Mouse (Mus musculus): ENCODE data around the gene 4933430I17Rik. TPM values are rescaled to one million over a fixed set of nuclear protein-coding genes. Genes with fewer than 3 reads are reported as not detected.

The 4933430I17Rik gene
- total and polyA plus RNA-seq, 3 experiments, result 0.30 to 1.8 (median 0.52) TPM

DNA sequence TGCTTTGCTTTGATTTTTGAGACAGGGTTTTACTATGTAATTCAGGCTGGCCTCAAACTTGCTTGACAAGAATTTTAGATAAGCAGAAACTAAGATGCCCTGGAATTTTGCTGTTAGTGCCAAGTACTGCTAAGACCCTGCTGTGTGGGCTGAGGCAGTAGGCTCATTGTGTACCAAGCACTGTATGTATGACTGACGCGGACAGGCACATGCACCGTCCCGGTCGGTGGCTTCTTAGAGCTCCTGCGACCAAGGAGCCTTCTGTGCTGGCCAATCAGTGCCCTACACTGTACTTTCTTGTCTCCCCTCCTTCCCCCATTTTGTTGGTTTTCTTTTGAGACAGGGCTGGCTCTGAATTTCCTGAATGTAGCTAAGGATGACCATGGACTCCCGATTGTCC is 10.2 kb upstream of the 4933430I17Rik start:
- H3K4me3 ChIP-seq (replicated peaks in 1 of 3; ENCODE audit: low read depth in 2 of 3, low read length in 2 of 3, poor library complexity in 1 of 3), result no peak overlapping the region
- no peak for DNase-seq (ENCODE audit: extremely low read depth)
- no peak overlapping the region for H3K4me2 ChIP-seq (ENCODE audit: insufficient read depth, low read depth, poor library complexity, severe bottlenecking)
- no peak overlapping the region for H3K9ac ChIP-seq (ENCODE audit: insufficient read depth, low read depth)
- in situ Hi-C loops (cut with MboI; ENCODE audit: low pct_ligation_motif_present, low pct_unique_long_range_greater_than_20kb, low sequenced_read_pairs), result loop anchor here (10.0 kb wide), 1 partner anchor 170 kb away; no protein-coding TSS in a partner anchor
- TF ChIP-seq HCFC1 (IDR thresholded peaks at IDR 0.05; ENCODE audit: low read depth, low read length), result no peak
- peaks cover 9 to 35% of the 10 kb centered on the region in 2 experiments for H3K4me1 ChIP-seq (ENCODE audit: control insufficient read depth in 1 of 2, insufficient read depth in 2 of 2)
- no peaks in the 10 kb centered on the region for H3K9me3 ChIP-seq (replicated peaks; ENCODE audit: low read length)
- H3K27me3 ChIP-seq (replicated peaks), result no peaks in the 10 kb centered on the region
- no peak overlapping the region for H3K27ac ChIP-seq (ENCODE audit: insufficient read depth, low read depth)
- H3K36me3 ChIP-seq (replicated peaks in 1 of 2; ENCODE audit: control insufficient read depth in 1 of 2, insufficient read depth in 1 of 2, low read length in 1 of 2), result peaks cover 41 to 59% of the 10 kb centered on the region in 2 experiments
- dilution Hi-C loops (cut with MboI; ENCODE audit: extremely low pct_ligation_motif_present, extremely low pct_unique_long_range_greater_than_20kb, low sequenced_read_pairs), result no loop called here
- no peaks in the 10 kb centered on the region; the same call in 1 of the 2 replicates for H3K79me2 ChIP-seq (replicated peaks; ENCODE audit: control insufficient read depth, extremely low read depth, insufficient read depth, poor library complexity, severe bottlenecking)

DNA sequence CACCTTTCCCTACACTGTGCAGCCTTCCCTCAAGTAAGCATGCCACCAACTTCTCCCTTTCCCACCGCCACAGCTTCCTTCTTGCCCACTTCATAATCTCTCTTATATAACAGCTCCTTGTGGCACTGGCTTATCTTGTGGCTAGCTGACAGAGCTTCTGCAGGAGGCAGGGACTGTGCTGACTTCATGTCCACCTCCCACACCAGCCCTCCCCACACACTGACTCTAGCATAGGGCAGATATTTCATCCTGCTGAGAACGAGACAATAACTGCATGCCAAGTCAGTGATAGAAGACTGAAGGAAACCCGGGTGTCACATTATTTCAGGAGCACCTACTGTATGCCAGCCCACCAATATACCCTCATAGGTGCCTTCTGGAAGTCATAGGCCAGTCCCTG is 9.7 kb upstream of the 4933430I17Rik start:
- Histone ChIP-seq H3K9ac (ENCODE audit: insufficient read depth, low read depth) (no peak overlapping the region), H3K27me3 (replicated peaks) (no peaks in the 10 kb centered on the region), H3K27ac (ENCODE audit: insufficient read depth, low read depth) (no peak overlapping the region), H3K36me3 (replicated peaks in 1 of 2; ENCODE audit: control insufficient read depth in 1 of 2, insufficient read depth in 1 of 2, low read length in 1 of 2) (peaks cover 36 to 54% of the 10 kb centered on the region in 2 experiments), H3K9me3 (replicated peaks; ENCODE audit: low read length) (no peaks in the 10 kb centered on the region), H3K4me3 (replicated peaks in 1 of 3; ENCODE audit: low read depth in 2 of 3, low read length in 2 of 3, poor library complexity in 1 of 3) (no peak overlapping the region), H3K4me2 (ENCODE audit: insufficient read depth, low read depth, poor library complexity, severe bottlenecking) (no peak overlapping the region), H3K79me2 (replicated peaks; ENCODE audit: control insufficient read depth, extremely low read depth, insufficient read depth, poor library complexity, severe bottlenecking) (no peaks in the 10 kb centered on the region; the same call in 1 of the 2 replicates), H3K4me1 (ENCODE audit: control insufficient read depth in 1 of 2, insufficient read depth in 2 of 2) (peaks cover 9 to 36% of the 10 kb centered on the region in 2 experiments)
- dilution Hi-C loops (cut with MboI; ENCODE audit: extremely low pct_ligation_motif_present, extremely low pct_unique_long_range_greater_than_20kb, low sequenced_read_pairs) (no loop called here), in situ Hi-C loops (cut with MboI; ENCODE audit: low pct_ligation_motif_present, low pct_unique_long_range_greater_than_20kb, low sequenced_read_pairs) (loop anchor here (10.0 kb wide), 1 partner anchor 171 kb away; no protein-coding TSS in a partner anchor)
- DNase-seq (ENCODE audit: extremely low read depth), result no peak
- TF ChIP-seq NRF1 (IDR thresholded peaks at IDR 0.05; ENCODE audit: low read depth, low read length) (no peak), GABPA (IDR thresholded peaks at IDR 0.05; ENCODE audit: insufficient replicate concordance, low read depth, low read length) (no peak), TBP (conservative IDR thresholded peaks at IDR 0.05; ENCODE audit: low read depth, low read length) (no peak), CHD1 (IDR thresholded peaks at IDR 0.05; ENCODE audit: low read depth, low read length) (no peak), UBTF (IDR thresholded peaks at IDR 0.05; ENCODE audit: low read depth, low read length) (no peak), ZC3H11A (IDR thresholded peaks at IDR 0.05; ENCODE audit: low read depth, low read length) (no peak), JUND (conservative IDR thresholded peaks at IDR 0.05; ENCODE audit: low read depth, low read length) (no peak), HCFC1 (IDR thresholded peaks at IDR 0.05; ENCODE audit: low read depth, low read length) (no peak), MYC (IDR thresholded peaks at IDR 0.05; ENCODE audit: low read depth, low read length) (no peak), ZKSCAN1 (IDR thresholded peaks at IDR 0.05; ENCODE audit: borderline replicate concordance, low read depth, low read length) (no peak), E2F4 (IDR thresholded peaks at IDR 0.05; ENCODE audit: insufficient replicate concordance, low read depth, low read length) (no peak), EP300 (IDR thresholded peaks at IDR 0.05; ENCODE audit: low read length) (no peak), RCOR1 (conservative IDR thresholded peaks at IDR 0.05; ENCODE audit: low read depth, low read length) (no peak), ZMIZ1 (IDR thresholded peaks at IDR 0.05; ENCODE audit: low read depth, low read length) (no peak), MXI1 (IDR thresholded peaks at IDR 0.05; ENCODE audit: low read depth, low read length) (no peak), MAZ (IDR thresholded peaks at IDR 0.05; ENCODE audit: low read depth, low read length) (no peak), SMC3 (IDR thresholded peaks at IDR 0.05; ENCODE audit: low read depth, low read length) (no peak), TCF12 (IDR thresholded peaks at IDR 0.05; ENCODE audit: low read depth, low read length) (no peak), ELF1 (IDR thresholded peaks at IDR 0.05; ENCODE audit: low read depth, low read length) (no peak)
